Mouse (Mus musculus) heart, postnatal 36 days (tissue): ENCODE data around the gene Apba2. TPM values are rescaled to one million over a fixed set of nuclear protein-coding genes. Genes with fewer than 3 reads are reported as not detected.

Source experiments
- DNase-seq, 2 experiments: peaks; one replicate each; pipeline ENCODE4 v3.0.0; 2021 to 2022
- intact Hi-C: fragments of 180-260 bp; cut with DNase I; formaldehyde crosslinking; loops from one replicate; pipeline ENCODE4 v1.15.1; 2025
- total RNA-seq, 2 experiments: library from RNA; stranded (reverse); gene quantifications; 2 replicates each; pipeline ENCODE4 v1.2.3; 2021

Apba2 gene
- total RNA-seq, 2 experiments from 2014 or later: 0.51 to 0.94 TPM

DNA sequence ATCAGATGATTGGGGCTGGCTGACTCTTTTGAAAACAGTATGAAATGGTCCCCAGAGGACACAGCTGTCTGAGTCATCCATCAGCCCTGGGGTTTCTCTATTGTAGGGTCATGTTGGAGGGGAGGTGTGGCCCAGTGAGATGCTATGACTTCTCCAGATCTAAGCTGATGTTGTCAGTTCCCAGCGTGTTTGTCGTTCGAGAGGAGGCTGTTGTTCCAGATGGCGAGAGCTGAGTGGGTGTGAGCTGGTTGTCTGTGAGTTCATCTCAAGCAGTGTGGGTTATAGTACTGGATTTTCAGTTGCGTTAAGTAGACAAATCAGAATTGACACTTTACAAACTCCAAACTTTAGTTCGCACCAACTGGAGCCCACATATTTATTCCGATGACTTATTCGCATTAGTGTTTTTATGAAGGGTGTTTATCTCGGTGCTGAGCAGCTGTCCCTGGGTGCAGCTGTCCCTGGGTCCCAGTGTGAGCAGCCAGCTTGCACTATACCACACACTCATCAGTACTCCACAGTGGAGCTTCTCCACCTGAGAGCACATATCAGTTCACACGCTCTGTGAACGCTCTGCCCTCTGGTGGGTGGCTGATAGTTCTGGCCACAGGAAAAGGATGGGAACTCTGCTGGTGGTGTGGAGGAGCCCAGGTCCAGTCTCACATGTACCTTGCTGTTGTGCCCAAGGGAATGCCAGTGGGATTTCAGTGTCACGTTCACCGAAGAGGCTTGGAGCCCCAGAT lies 208.2 kb downstream of the Apba2 start:
- intact Hi-C loops: no loop called here
- DNase-seq: no peak

DNA sequence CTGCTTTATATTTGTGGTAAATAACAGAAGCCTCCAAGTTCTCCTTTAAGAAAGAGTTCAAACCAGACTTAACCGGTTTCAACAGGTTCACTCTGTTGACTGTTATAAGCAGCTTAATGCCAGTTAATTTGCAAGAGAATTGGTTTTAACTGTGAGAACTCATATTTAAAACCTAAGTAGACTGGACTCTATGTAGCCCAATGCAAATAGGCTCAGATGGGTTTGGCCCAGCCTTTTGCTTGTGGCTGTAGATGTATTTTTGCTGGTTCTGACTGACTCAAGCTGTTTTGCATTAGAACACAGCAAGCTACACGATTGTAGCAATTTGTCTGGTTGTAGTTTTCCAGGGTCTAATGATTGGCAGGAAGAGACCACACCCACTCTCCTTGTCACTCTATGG lies 214.8 kb downstream of the Apba2 start:
- intact Hi-C loops: no loop called here
- no peak for DNase-seq

DNA sequence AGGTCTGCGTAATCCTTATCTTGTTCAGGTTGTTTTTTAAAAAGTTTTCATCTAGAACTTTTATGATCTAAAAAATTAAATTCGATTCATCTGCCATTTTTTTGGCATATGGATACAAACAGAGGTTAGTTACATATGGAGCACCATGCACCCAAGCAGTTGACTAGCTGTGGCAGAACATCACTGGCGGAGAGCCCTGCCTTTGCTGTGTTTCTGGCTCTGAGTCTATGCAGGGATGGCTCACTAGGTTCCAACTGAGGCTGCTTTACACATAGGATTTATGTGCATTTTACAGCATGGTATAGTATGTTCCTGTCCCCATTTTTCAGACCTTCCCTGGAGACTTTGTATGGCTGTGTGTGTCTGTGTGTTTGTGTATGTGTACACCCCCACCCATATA lies 221.8 kb downstream of the Apba2 start:
- intact Hi-C loops: no loop called here
- DNase-seq: no peak

DNA sequence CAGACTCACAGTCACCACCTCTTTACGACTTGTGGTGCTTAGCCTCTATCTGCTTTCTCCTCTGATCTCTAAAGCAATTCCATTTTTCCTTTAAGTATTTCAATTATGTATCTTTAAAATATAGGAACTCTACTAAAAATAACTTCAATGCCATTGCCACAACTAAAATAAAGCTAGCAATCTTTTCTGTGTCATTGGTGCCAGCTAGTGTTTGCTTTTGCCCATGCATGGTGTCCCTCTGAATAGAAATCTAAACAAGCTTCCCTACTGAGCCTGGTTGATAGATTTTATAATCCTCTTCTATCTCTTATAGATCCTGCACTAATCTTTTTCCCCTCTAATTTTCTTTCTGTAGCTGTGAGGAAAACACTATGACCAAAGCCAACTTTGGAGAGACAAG lies 222.9 kb downstream of the Apba2 start:
- DNase-seq: no peak
- intact Hi-C loops: no loop called here

DNA sequence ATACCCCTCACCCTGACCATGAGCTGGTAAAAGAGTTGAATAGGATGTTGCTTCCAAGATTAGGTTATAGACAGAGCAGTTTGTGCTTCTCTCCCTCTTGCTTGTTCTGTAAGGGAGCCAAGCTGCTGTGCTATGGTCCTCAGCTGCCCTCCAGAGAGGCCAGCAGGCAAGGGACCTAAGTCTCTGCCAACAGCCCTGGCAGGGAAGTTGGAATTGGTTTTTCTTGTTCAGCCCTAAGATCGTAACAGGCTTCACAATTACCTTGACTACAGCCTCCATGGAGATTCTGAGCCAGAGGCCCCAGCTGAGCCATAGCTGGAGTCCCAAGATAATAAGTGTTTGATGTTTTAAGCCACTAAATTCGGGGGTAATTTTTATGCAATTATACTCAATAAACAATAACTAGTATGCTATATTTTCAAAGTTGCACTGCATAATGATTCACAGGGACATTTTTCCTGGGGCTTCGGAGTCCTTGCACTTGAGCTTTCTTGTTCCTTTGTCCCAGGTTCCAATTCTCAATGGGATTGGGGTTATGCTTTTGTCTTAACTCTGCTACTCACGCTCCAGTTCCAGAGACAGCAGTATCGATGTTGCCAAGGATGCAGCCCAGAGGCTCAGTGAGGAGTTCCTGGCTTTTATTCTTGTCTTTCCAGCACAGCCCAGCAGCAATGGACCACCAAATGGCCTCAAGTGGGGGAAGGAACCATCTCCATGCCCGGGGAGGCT lies 224.6 kb downstream of the Apba2 start:
- no peak for DNase-seq
- intact Hi-C loops: no loop called here

DNA sequence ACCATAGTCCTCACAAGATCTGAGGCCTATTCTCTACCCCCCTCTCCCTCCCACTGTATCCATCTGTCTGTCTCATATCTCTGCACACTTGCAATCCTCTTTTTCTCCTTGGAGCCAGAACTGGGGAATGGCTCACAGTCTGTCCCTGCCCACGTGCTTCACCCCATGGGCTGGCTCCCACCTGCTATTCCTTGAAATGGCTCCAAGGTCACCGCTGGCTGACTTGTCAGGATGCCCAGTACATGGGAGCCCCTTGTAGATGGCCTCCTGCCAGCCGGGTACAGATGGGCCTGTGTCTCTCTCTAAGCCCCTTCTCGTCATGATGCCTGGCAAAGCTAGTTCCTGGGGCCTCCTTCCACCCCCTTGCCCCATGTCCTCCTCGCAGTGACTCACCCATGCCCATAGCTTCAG lies 226.7 kb downstream of the Apba2 start:
- DNase-seq: no peak
- intact Hi-C loops: no loop called here

DNA sequence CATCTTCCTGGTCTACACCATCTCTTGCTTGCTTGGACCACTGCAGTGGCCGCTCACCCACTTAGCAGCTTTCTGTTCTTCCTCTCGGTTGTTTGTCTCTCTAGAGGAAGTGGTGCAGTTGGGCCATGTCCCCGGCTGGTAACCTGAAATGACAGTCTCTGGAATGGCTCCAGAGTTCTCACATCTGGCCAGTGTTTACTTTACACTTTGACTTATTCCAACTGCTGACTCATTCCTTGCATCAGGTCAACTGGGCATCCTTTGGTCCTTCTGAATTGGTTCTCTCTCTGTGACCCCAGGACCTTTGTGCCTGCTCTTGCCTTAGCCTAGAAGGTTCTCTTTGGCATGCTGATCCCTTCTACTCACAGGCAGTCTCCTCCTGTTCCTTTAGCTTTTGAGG lies 227.3 kb downstream of the Apba2 start:
- DNase-seq: no peak
- intact Hi-C loops: no loop called here

DNA sequence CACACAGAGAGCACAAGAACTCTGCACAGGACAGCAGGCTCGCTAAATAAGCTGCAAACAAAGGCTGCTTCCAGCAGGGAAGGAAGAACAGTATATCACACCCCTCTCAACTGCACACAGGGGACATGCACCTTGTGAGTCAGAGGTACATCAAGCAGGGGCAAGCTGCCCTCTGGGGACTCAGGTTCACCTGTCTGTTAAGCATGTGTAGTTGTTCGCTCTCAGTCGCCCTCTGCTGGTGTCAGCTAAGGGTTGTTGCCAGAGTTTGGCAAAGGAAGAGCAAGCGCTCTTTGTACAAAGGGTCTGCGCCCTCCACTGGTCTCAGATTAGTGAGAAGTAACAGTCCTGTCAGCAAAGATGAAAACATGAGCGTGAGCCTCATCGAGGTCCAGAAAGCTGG lies 228.3 kb downstream of the Apba2 start:
- peak in 1 of 2 experiments; percentile 8 for DNase-seq
- intact Hi-C loops: no loop called here

DNA sequence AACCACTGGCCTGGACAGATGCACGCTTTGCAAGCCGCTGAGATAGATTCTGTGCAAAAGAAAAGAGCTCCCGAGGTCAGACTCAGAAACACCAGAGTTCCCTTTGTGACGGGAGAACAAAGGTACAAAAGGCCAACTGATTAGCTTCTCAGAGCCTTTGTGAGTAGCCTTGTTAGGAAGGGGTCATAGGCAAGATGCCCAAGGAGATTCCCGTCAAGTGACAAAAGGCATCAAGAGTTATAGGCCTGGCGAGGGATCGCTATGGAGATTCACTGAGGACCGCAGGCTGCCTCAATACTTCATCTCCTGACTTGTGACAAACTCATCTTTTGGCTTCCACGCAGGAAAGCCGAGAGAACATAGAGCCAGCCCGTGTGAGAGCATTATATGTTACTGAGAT lies 237.6 kb downstream of the Apba2 start:
- intact Hi-C loops: no loop called here
- DNase-seq: no peak

DNA sequence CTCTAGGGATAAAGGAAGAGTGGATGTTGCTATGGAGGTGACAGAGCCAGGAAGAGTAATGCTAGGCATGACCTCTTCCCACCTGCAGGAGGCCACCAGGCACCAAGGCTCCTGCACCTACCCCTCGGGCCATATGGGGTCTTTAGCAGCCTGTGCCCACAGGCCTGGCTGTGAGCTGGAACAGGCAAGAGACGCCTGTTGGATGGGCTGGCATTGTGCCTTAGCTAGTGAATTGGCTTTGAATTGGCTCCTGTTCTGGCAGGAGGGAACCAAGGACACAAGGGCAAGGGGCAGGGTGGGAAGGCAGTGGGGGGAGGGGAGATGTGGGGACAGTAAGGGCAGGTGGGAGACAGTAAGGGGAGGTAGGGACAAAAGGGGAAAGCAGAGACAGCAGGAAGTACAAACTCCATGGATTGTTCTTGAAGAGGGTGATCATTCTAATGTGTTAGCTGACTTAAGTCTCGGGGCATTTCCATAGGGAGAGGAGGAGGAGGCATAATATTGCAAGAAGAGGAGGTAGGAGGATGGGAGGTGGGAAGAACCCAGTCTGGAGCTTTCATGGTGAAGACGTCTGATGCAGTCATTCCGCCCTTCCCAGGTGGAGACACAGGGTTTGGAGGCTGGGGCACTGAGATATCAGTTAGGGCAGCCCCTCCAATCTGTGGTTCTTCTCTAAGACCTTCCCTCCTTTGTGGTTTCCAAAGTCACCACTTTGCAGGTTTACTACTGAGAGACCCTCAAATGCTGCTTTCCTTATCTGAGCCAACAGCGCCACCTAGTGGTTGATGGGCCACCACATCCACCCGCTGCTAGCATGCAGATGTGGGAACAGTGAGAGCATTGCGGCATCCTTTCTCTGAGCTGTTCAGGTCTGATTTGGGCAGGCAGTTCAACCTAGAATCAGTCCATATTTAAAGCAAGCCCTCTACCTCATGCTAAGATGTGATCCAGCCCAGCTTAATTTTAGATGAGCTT lies 240.1 kb downstream of the Apba2 start:
- DNase-seq: peak; percentile 36 to 76
- intact Hi-C loops: loop anchor here (5.0 to 10.0 kb wide), 5 partner anchors 237 to 989 kb away; partner anchors contain the start of gene Apba2

DNA sequence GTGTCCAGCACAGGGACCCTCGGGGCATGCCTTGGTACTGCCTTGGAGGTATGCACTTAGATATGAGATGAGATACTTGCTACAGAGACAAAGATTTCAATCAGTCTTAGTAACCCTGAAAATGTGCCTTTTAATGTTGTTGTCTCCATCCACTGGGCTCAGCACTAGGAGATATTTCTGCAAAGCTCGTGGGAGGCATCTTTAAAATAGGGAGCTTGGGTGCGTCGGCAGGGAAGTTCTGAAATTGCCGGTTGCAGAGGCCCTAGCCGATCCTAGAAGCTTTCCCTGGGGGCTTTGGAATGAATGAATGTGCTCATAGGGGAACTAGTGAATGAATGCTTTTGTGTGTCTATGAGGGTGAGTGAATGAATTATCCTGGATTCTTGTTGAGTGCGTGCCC lies 242.1 kb downstream of the Apba2 start:
- no peak for DNase-seq
- intact Hi-C loops: loop anchor here (5.0 to 10.0 kb wide), 5 partner anchors 239 to 991 kb away; partner anchors contain the start of gene Apba2

DNA sequence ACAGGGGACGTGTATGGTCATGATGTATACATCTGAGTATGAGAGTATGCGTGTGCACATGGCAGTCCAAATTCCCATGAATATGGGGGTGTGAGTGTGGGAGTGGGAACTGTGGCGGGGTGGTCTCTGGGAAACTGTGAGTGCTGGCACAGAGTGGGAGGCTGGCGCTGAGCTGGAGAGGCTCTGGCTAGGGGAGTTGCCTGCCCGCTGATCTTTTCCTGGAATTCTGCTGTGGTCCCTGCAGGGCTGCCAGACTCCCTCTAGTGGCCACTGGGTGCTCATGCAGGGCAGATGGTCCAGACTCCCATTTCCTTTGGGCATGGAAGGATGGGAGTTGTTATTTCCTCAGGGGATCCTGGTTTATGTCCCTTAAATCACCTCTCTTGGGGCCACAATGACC lies 250.0 kb downstream of the Apba2 start:
- intact Hi-C loops: no loop called here

DNA sequence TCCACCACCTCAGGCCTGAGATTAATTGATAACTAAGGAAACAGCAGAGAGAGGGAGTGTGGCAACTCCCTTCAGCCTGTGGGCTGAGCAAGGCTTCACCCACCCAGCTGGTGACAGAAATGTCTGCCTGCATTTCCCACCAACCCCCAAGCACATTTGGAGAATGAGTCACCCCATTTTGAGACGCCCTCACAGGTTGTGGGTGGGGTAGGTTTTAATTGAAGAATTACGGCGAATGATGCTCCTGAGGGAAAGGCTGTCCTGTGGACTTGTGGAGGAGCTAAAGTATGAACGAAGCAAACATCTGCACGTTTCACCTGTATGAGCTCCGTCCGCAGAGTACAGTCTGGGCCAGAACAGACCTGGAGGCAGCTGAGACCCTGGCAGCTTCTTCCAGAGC lies 250.6 kb downstream of the Apba2 start:
- DNase-seq: no peak
- intact Hi-C loops: no loop called here

More for the DNA sequence above, 250.0 kb downstream of the Apba2 start:
- peak; percentile 22 to 36 for DNase-seq

DNA sequence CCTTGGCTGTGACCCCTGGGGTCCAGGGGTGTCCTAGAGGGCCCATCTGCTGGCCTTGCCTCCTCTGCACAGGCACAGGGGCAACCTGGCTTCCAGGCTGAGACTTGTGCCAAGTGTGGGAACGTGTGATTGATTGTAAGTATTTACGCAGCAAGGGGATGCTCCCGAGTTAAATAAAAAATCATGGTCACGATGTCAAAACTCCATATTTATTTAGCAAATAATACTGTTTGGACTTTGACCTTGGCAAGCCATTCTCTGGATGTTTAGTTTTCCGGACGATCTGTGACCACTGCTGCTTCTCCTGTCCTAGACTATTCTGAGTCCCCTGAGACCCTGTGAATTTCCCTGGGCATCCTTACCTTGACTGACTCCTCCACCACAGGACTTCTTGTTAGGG lies 252.2 kb downstream of the Apba2 start:
- intact Hi-C loops: no loop called here
- no peak for DNase-seq

DNA sequence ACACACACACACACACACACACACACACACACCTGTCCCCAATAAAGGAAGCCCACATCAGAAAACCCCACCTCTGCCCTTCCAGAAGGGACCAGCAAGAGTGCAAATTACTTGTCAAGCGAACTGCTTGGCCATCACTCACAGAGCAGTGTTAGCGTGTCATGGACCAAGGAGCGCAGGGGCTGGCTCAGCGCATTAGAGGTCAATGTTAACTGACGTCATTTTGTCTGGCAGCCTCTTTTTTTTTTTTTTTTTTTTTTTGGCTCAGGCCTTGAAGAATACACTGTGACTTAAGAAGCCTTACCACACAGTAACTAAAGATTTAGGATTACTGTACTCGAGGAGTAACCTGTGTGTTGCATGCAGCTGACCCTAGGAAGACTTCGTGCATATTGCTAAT lies 252.7 kb downstream of the Apba2 start:
- intact Hi-C loops: no loop called here
- no peak for DNase-seq

DNA sequence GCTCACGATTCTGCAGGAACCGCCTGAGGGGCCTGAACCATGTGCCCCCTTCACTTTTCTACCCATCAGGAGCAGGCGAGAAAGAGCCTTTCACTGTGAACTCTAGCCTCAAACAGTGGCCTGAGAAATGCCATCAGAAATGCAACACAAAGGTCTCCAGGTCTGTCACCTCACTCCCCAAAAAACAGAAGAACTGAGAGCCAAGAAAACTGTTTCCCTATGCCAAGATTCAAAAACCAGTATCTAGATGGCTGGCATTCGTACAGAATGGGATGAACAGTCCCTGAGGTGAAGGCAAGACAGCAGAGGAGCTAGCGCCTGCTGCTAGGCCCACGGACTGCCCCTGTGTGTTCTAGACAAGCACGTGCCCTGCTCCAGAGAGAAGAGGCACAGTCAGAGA lies 253.6 kb downstream of the Apba2 start:
- no peak for DNase-seq
- intact Hi-C loops: no loop called here

DNA sequence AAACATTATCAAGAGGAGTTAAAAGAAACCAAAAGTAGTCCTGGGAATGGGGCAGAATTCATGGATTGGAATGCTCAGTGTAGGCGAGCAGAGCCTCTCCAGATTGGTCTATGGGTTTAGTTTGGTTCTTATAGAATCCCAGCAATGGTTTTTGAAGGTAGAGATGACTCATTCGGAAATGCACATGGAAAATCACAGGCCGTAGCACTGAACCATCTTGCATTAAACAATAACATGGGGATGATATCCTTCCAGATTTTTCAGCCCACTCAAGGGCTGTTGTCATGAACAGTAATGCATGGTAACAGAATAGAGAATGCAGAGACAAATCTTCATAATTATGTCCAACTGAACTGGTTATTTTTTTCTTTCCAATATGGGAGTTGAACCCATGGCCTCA lies 264.1 kb downstream of the Apba2 start:
- DNase-seq: no peak
- intact Hi-C loops: no loop called here

DNA sequence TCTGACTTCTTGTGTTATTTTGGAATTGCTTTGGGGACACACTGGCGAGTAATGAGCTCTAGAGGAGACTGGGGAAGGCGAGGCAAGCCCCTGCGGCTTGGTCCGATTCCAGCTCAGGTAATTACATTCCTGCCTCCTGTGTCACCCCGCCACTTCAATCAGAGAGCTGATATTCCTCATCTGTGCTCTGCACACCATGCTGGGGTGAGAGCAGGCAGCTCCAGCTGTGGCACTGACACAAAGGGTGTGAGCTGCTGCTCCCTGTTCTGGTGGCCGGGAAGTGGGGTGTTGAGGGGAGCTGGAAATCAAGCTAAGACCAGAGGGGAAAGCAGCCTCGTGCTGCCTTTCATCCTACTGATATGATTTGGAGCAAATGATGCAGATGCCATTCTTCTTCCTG lies 268.3 kb downstream of the Apba2 start:
- no peak for DNase-seq
- intact Hi-C loops: no loop called here

DNA sequence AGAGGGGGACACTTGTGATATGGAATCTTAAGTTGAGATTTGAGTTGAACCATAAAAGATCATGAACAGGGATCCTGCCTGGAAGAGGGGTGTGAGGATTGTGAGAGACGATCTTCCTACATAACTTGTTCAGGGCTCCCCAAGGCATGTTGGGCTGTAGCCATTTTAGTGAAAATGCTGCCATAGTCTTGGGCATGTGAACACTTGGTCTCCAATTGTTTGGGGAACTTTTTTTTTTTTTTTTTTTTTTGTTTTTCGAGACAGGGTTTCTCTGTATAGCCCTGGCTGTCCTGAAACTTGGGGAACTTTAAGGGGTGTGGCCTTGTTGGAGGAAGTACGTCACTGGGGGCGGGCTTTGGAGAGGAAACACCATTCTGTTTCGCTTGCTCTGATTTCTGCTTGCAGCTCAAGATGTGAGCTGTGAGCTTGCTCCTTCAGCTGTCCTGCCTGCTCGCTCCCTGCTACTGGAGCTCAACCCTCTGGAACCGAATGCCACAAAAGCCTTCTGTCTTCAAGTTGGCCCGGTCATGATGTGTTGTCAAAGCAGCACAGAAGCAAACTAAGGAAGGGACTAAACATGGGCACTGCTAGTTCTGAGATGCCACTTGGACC lies 269.4 kb downstream of the Apba2 start:
- no peak for DNase-seq
- intact Hi-C loops: no loop called here

DNA sequence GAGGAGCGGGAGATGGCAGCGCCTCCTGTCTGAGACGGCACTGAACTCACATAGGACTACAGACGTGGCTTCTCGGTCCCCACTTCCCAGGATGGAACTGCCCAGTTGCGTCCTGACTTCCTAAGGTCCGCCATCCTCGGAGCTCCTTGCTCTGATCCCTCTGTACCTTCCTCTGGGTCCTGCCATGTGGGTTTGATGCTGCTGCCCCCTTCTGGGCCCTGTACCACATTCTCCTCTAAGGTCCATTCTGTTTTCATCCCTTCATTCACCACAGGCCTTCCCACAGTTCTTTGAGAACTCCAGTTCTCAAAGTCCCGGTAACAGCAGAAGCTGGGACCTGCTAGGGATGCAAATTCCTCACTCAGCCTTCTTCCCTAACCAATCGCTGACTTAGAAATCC lies 272.0 kb downstream of the Apba2 start:
- DNase-seq: no peak
- intact Hi-C loops: no loop called here
